Mouse (Mus musculus) frontal cortex, postnatal 10 days (tissue): ENCODE measurements around the gene Phf12.
A peak's percentile ranks its signal among the peaks of the same experiment; 100 is the strongest.

Experiments
- DNase-seq, 2 experiments: peaks; one replicate each; pipeline ENCODE4 v3.0.0; 2022; ENCODE audit warnings: low spot score in 2 of 2, mixed read lengths in 1 of 2

The Phf12 gene

DNA sequence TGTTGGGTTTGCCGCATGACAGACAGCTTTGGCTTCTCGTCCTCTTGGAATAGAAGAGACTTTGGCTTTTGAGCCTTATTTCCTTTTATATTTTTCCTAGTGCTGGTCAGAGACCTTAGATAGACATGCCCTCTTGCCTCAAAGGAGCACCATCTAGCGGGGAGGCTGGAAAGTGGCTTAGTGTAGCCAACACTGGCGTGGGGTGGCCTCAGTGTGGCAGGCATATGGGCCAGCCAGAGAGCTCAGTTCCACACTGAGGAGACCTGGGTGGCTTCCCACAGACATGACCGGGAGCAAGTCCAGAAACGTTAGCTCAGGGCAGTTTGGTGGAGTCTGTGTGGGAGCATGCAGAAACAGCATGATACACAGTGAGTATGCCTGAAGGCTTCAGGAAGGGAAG is 11.8 kb upstream of the Phf12 start:
- DNase-seq: no peak

DNA sequence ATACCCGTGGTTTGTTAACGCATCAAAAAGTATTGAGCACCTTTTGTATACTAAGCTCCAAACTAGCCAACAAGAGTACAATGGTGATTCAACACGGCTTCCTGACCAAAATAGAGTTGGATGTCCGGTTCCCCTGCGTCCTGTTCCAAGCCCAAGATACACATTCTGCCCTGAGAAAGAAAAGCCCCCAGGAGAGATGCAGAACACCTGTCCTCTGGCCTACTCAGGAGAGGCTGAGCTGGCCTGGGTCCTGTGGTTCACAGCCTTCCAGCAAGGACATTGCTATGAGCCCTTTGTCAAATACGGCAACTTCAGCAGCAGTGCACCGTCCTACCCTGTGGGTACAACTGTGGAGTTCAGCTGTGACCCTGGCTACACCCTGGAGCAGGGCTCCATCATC is 9.0 kb upstream of the Phf12 start:
- no peak for DNase-seq

DNA sequence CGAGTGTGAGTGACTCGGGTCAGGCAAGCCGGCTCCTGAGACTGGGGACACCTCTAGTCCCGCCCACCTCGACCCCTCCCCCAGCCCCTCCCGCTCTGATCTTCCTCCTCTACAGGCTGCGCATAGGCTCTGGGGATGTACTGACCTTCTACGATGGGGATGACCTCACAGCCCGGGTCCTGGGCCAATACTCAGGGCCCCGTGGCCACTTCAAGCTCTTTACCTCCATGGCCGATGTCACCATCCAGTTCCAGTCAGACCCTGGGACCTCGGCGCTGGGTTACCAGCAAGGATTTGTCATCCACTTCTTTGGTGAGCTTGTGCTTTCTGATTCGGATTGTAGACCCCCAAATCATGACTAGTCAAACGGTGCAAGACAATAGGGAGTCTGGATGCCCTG is 8.2 kb upstream of the Phf12 start:
- no peak for DNase-seq

DNA sequence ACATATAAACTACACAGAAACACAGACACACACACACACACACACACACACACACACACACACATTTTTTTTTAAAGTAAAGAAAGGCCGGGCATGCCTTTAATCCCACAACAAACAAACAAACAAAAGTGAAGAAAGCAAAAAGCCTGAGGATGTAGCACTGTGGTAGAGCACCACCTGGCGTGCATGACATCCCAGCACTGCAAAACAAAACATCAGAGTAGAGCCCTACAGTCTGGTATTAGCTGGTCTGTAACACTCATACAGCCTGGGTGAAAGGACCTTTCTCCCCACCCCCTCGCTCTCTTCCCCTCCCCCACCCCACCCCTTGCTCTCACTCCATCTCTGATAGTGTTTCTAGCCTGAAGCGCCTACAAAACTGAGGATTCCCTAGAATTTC is 6.7 kb upstream of the Phf12 start:
- no peak for DNase-seq

DNA sequence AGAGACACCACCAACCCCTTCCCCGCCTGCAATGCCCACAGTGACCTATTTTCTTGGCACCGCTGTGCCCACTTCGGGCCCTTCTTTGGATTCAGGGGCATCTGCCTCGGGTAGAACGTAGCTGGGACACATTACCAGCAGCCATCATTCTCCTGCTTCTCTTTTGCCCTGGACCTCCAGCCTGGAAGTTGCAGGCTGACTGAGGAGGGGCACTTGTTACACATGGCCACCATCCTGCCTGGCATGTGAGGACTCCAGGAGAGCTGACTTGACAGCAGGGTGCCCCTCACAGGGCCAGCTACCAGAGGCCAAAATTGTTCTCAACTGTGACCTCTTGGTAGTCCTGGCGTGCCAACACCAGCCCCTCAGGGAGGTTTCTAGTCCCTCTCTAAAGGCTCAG is 4.4 kb upstream of the Phf12 start:
- no peak for DNase-seq

DNA sequence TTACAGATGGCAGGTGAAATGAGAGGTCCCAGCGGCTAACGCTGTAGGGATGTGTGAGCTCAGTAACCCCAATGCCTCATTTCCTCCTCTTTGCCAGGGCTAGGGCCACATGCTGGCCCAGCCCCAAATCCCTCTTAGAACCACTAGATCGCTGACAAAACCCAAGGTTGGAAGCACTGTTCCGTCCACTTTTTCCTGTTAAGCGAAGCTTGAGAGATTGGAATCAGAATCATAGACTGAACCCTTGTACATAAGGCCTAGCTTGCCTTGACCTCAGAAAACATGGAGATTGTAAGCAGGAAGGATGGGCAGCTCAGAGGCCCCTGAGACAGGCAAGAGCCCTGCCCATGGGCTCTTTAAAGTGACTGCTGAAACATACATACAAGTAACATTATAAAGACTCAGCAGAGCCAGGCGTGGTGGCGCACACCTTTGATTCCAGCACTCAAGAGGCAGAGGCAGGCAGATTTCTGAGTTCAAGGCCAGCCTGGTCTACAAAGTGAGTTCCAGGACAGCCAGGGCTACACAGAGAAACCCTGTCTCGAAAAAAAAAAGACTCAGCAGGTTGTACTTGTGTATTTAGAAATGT is 3.2 kb upstream of the Phf12 start:
- DNase-seq: no peak

DNA sequence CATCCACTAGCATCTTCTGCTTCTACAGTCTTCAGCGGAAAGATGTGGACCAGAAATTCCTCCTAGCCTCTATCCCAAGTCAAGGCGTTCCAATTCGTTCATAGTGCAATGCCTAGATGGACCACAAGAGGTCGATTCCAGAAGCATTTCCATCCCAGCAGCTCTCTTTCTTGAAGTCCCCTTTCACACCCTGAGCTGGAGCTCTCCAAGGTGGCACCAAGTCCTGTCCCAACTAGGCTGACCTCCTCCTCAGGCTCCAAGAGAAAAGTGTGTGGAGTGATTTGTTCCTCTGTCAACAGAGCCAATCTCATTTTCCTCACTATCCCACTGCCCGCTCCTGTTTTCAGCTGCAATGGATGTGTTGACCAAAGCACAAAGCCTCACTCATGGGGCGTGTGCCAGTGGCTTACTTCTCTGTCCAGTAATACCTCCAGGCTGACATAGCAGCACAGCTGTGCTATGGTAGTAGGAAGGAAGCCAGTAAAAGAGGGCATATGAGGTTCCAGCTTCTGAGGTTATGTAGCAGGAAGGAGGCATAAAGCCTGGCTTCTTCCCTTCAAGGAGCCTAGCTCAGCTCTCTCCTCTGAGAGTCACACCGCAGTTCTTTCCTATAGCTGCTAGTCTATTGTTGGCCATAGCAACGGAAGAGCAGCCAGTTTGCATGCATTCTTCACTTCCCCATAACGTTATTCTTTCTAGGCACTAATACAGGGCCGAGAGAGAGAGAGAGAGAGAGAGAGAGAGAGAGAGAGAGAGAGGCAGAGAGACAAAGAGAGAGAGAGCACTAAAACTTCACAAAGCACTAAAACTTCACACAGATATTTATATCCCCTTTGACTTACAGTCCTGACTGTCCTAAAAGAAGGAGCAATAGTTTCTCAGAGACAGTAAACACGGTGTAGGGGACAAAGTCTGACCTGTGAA is 2.0 kb upstream of the Phf12 start:
- peak in 1 of 2 experiments; percentile 67 for DNase-seq

DNA sequence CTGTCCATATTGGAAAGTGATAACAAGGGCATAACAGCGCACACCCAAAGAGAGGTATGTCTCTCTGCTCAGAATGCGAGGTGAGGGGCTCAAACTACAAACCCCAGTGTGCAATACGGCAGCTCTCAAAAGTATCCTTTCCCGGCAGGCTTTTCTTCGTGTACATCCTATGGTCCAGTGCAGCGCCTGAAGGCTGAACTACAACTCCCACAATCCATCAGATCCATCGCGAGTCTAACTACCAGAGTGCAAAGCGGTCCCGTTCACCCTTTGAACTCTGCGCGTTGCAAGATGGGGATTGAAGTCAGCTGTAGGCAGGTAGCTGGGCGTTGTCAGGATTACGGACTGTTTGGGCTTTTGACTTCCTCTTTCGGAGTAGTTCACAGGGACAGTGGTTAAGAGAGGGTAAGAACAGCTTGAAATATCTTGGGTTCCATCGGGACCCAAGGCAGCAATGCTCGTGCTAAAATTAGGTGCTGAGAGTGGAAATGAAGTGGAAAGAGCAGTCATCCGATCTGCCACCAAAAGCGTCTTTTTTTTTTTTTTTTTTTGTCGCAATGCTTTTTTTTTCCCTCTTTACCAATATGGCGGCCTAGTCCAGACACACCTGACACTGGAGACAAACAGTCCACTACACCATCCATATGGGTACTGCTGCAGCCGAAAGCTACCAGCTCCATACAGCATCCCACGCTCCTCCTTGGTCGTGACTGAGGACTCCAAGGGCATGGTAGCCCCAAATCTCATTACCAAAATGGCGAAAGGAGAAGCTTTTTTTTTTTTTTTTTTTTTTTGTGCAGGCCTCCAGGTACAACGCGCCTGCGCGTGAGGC is 729 bp upstream of the Phf12 start:
- peak; percentile 93 to 96 for DNase-seq

DNA sequence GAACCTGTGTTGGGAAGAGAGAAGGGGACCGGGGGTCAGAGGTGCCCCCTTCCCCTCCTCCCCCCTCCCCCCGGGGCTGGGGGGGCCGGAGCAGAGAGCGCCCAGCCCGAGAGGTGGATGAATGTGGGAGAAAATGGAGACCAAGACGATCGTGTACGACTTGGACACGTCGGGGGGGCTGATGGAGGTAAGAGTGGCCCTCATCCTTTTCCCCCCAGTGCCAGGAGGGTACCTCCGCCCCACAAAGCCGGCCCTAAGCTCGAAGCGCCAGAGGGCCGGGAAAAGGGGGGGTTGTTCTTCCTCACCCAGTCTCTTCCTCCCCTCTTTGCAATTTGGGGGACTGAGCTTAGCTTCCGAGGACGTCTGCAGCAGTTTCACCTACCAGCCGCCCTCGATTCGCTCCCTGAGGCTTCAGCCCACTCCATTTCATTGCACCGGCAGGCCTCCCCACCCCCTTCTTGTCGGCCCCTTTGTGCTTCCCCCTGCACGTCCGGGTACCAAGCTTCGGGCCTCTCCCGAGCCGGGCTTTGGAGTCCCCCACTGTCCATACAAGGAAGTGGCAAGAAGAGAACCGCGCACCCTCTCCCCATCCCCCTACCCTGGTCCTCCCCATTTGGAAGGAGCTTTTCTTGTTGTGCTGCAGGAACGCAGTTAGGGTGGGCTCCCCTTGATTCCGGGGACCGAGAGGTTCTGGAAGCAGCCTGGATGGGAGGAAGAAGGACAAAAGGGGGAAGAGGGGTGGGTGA is 810 bp downstream of the Phf12 start:
- DNase-seq: peak; percentile 62 to 79

DNA sequence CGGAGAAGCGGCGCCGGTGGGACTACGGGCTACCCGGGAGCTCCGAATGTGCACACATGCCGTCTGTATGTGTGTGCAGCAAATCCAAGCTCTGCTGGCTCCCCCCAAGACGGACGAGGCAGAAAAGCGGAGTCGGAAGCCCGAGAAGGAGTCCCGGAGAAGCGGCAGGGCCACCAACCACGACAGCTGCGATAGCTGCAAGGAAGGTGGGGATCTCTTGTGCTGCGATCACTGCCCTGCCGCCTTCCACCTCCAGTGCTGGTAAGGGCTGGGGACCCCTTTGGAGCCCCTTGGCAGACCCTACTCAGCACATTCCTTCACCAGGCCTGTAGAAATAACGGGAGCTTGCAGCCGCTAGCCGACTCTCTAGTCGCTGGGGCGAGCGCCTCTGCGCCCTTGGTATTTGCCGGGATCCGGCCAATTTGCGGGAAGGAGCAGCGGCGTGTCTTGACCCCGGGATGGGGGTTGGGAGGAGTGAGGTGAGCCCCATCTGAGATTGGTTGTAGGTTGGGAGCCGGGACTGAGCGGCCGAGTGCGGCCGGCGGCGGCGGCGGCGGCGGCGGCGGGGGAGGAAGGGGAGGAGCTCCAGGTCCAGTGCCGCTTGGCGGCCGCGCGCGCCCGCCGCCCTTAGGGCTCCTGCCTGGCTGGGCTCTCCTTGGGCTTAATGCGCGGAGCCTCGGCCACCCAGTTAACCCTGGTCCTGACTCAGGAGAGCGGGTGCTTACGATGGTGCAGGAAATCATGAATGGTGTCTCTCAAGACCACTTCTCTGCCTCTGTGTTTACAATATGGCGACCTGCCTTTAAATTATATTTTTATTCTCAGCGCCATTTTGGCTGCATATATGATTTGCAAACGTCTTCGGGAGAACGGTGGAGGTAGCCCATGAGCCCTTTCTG is 1.6 kb downstream of the Phf12 start:
- DNase-seq: peak; percentile 63

DNA sequence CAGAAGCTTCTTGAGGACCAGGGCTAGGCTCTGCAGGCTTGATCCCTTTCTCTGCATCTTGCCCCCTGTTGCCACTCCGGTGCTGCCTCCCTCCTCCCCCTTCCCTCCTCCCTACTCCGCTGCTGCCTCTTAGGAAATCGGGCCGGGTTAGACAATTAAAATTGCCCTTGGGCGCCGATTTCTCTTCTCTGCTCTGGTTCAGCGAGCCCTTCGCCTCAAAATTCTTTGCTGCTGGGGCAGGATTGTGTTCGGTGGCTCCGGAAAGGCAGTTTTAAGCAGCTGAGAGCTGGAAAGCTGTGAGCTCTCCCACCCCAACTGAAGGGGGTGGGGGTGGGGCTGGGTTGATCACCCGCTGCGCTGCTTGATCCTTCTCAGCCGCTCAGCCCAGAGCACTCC is 2.3 kb downstream of the Phf12 start:
- DNase-seq: peak in 1 of 2 experiments; percentile 55

DNA sequence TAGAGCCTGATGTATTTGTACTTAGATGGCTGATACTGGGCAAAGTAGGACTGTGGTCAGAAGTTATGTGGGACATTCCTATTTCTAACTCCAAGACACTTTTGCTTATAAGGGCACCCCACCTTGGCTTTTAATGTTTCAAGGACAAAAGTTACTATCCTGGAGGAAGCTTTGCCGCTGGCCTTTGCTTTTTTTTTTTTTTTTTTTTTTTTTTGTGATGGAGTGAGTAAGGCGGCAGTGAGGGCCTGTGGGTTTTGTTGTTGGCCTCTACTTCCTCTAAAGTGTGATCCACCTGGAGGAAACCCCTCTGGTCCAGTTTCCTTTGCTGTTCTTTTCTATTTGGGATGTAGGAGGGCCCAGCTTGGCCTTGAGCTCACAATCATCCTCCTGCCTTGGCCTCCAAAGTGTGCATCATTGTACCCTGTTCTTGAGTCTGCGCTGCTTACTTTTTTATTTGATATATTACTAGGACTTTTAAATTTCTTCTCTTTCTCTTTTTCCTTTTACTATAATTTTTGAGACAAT is 3.0 kb downstream of the Phf12 start:
- DNase-seq: no peak

DNA sequence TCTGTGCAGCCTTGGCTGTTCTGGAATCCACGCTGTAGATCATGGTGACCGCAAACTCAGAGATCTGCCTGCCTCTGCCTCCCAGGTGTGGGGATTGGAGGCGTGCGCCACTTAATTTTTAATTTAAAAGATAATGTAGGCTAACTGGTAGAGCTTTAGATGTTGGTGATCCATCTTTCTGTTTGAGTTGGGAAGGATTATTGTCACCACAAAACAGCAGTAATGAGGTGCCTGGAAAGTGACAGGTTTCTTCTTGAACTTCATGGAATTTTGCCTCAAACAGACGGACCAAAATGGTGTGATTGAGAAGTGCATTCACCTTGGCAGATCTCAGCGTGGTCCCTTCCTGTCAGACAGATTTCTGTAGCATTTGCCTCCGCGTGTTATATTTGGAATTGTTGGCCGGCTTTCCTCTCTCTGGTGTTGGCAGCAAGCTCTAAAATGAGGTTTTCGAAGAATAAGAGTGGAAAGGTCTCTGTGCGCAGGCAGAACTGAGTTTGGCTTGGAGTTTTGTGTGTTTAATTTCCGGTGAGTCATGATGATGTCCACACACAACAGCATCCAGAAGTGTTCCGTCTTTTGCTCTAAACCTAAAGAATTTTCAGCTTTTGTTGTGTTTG is 6.6 kb downstream of the Phf12 start:
- DNase-seq: no peak

DNA sequence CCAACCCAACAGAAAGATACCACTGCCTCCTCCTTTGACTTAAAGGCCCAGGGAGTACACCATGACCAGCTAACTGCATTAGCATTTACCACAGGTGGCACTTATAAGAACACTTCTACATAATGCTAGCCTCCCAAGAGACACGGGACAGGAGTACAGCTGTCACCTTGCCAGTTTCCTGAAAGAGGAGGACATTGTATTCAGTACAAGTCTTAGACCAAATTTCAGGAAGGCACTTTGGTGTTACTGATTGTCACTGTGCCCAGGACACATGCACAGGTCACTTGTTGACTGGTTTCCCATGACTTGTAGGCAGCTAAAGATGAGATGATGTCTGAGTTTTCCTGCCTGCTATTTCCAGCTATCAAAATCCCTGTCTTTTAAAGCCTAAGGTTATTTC is 13.0 kb downstream of the Phf12 start:
- no peak for DNase-seq

DNA sequence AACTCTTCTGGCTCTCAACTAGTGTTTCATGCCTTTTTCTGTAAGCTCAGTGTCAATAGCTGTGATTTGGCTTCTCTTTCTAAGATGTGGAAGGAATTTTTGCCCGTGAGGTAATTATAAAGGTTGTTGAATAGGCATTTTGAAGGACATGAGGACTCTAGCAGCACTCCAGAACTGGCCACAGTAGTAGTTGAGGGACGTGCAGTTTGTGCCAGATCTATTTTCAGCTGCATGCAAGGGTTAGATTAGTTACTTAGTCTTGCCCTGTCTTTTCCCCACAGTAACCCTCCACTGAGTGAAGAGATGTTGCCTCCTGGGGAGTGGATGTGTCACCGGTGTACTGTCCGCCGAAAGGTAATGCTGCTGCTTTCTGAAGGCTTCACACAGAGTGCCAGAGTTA is 23.9 kb downstream of the Phf12 start:
- no peak for DNase-seq

DNA sequence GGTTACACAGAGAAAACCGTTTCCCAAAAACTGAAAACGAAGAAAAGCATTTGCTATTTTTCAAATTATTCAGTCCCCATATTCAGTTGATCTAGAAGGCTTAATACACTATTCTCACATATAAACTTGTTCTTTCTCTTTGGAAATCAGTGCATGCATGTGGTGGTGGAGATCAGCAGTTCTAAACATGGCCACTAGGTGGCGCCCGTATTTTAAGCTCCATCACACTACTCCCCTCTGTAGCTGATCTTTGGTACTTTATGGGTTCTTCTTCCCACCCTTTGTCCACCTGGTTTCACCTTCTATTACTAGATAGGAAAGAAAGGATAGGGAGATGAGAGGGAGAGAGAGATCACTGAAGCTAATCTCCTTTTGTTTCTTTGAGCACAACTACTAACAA is 37.1 kb downstream of the Phf12 start:
- peak in 1 of 2 experiments; percentile 63 for DNase-seq

DNA sequence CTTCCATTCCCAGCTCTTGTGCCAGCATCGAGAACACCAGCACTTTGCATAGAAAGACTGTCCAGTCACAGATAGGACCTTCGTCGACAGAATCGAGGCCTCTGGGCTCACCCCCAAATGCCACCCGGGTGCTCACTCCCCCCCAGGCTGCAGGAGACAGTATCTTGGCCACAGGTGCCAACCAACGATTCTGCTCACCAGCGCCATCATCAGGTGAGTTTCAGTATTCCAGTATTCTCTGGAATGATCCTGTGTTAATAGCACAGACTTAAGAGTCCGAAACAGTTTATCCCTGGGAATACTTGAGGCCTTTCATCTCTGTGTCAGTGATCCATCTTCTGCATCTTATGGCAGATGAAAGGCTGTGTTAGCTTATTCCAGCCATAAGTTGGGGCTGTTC is 41.1 kb downstream of the Phf12 start:
- no peak for DNase-seq

DNA sequence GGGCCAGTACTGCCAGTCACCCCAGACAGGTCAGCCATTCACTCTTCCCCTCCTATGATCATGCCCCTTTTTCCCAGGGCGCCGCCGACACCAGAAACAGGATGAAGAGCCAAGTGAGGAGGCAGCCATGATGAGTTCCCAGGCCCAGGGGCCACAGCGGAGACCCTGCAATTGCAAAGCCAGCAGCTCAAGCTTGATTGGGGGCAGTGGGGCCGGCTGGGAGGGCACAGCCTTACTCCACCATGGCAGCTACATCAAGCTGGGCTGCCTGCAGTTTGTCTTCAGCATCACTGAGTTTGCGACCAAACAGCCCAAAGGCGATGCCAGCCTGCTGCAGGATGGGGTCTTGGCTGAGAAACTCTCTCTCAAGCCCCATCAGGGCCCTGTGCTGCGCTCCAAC is 46.7 kb downstream of the Phf12 start:
- no peak for DNase-seq

DNA sequence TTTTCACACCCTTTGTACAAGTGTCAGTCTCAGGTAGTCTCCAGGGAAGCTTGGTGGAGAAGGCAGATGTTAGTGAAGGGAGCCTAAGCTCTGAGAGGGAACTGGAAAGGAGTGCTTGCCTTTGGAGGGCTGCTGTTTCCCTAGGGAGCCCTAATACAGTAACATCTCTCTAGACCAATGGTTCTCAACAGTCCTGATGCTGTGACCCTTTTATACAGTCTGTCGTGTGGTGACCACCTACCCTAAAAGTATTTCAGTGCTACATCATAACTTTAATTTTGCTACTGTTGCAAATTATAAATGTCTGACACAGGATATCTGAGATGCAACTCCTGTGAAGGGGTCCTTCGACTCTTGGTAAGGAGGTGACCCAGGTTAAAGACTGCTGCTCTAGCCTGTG is 48.0 kb downstream of the Phf12 start:
- DNase-seq: no peak

DNA sequence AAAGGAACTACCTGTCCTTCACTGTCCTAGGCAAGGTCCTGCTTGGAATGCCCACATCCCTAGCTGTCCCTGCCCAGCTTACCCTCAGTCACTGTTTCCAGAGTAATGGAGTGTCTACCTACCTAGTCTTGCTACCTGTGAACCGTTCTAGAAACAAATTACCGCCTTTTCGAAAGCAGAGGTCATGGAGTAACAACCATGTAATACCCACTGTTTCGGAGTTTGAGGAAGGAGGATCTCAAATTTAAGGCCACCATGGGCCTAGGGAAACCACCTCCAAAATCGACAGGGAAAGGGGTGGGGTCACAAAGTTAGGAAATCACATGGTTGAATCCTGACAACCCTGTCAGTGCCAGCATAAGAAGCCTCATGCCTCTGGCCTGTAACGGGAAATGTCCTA is 48.8 kb downstream of the Phf12 start:
- no peak for DNase-seq
